Mouse (Mus musculus): ENCODE results near the gene Top1.

GRCm38 (mm10) chr2:160725877-160726864 lies 80.5 kb downstream of the Top1 start:
- no peak for TF ChIP-seq POLR2A (IDR thresholded peaks at IDR 0.05; ENCODE audit: insufficient read depth, low read length)
- no peak for TF ChIP-seq CTCF (IDR thresholded peaks at IDR 0.05; ENCODE audit: low read depth, low read length)
- TF ChIP-seq EP300 (IDR thresholded peaks at IDR 0.05; ENCODE audit: insufficient read depth, low read depth, low read length), result no peak

Data from ES-Bruce4 (cell line).